Mouse (Mus musculus) c-Kit-positive CD71-positive TER-119-positive erythroid progenitor cells, embryonic 14.5 days (primary cell): ENCODE results near the gene Trmt11.
"Not testable (repeated sequence)": the region's sequence is repeated elsewhere in the genome, so short reads cannot be mapped to it uniquely, and the experiment has no call there.

ENCODE experiments used
- DNase-seq: peaks from one replicate; pipeline ENCODE4 v3.0.0-alpha.2; 2013; ENCODE audit warnings: low spot score

The Trmt11 gene

GRCm38 (mm10) chr10:30600542-30600966 lies at the start of gene Trmt11:
Trmt11 (minus strand) TSS chr10:30600749.
- peak; percentile 85 for DNase-seq

- no peak for DNase-seq
Measured at GRCm38 (mm10) chr10:30647681-30648080, 47.1 kb upstream of the Trmt11 start.

GRCm38 (mm10) chr10:30638216-30638615 lies 37.7 kb upstream of the Trmt11 start:
- DNase-seq: no peak

GRCm38 (mm10) chr10:30636474-30637154 lies 36.1 kb upstream of the Trmt11 start:
- DNase-seq: not testable (repeated sequence)

GRCm38 (mm10) chr10:30632718-30633117 lies 32.2 kb upstream of the Trmt11 start:
- DNase-seq: peak; percentile 44

- no peak for DNase-seq
Measured at GRCm38 (mm10) chr10:30629977-30630376, 29.4 kb upstream of the Trmt11 start.

GRCm38 (mm10) chr10:30629513-30629912 lies 29.0 kb upstream of the Trmt11 start, which contains the start of gene Hint3:
Hint3 (minus strand) TSS chr10:30629632.
- DNase-seq: no peak

- DNase-seq: not testable (repeated sequence)
Measured at GRCm38 (mm10) chr10:30628444-30628843, 27.9 kb upstream of the Trmt11 start.

- DNase-seq: no peak
Measured at GRCm38 (mm10) chr10:30627548-30627947, 27.0 kb upstream of the Trmt11 start.

GRCm38 (mm10) chr10:30624161-30625019 lies 23.8 kb upstream of the Trmt11 start:
- no peak for DNase-seq

GRCm38 (mm10) chr10:30622928-30623327 lies 22.4 kb upstream of the Trmt11 start:
- DNase-seq: no peak

- DNase-seq: no peak
Measured at GRCm38 (mm10) chr10:30618918-30619210, 18.3 kb upstream of the Trmt11 start.

GRCm38 (mm10) chr10:30618091-30618917 lies 17.8 kb upstream of the Trmt11 start:
- peak; percentile 98 for DNase-seq

GRCm38 (mm10) chr10:30613039-30613438 lies 12.5 kb upstream of the Trmt11 start:
- DNase-seq: no peak

- DNase-seq: peak; percentile 52
Measured at GRCm38 (mm10) chr10:30609614-30610013, 9.1 kb upstream of the Trmt11 start.

GRCm38 (mm10) chr10:30608109-30608508 lies 7.6 kb upstream of the Trmt11 start:
- DNase-seq: no peak

- DNase-seq: no peak
Measured at GRCm38 (mm10) chr10:30600094-30600534, 435 bp downstream of the Trmt11 start.

- no peak for DNase-seq
Measured at GRCm38 (mm10) chr10:30587037-30587436, 13.5 kb downstream of the Trmt11 start.

- peak; percentile 40 for DNase-seq
Measured at GRCm38 (mm10) chr10:30585691-30586090, 14.9 kb downstream of the Trmt11 start.

GRCm38 (mm10) chr10:30577670-30578280 lies 22.8 kb downstream of the Trmt11 start:
- peak; percentile 50 for DNase-seq

GRCm38 (mm10) chr10:30566364-30566763 lies 34.2 kb downstream of the Trmt11 start:
- DNase-seq: no peak

GRCm38 (mm10) chr10:30564651-30565050 lies 35.9 kb downstream of the Trmt11 start:
- no peak for DNase-seq
